Mouse (Mus musculus) CH12.LX (cell line): ENCODE measurements around the gene Dexi. TPM values are rescaled to one million over a fixed set of nuclear protein-coding genes. Genes with fewer than 3 reads are reported as not detected.

Source experiments
- DNase-seq: peaks from one replicate; pipeline ENCODE4 v3.0.0-alpha.2; 2013; ENCODE audit errors: extremely low read depth
- H3K27ac ChIP-seq: 2 replicates; pipeline ENCODE4 v1.5.1; 2012; ENCODE audit warnings: low read depth, mild to moderate bottlenecking, control low read depth, moderate library complexity; ENCODE audit not compliant: insufficient read depth
- H3K27me3 ChIP-seq: replicated peaks from 2 replicates; pipeline ENCODE3; 2012; ENCODE audit warnings: inconsistent platforms
- H3K36me3 ChIP-seq, 2 experiments: replicated peaks in 1 of 2; 2 replicates each; pipeline versions ENCODE3 to v1.6.1; 2012; ENCODE audit warnings: inconsistent platforms in 1 of 2, low read length in 1 of 2, mild to moderate bottlenecking in 1 of 2, mixed read lengths in 1 of 2, moderate library complexity in 1 of 2; ENCODE audit not compliant: control insufficient read depth in 1 of 2, insufficient read depth in 1 of 2
- H3K4me1 ChIP-seq, 2 experiments: 2 replicates each; pipeline ENCODE4 v1.6.1; 2012; ENCODE audit warnings: inconsistent platforms in 1 of 2, moderate library complexity in 1 of 2; ENCODE audit not compliant: insufficient read depth in 2 of 2, control insufficient read depth in 1 of 2
- H3K4me2 ChIP-seq: 2 replicates; pipeline ENCODE4 v1.6.1; 2012; ENCODE audit warnings: low read depth, mild to moderate bottlenecking, control low read depth; ENCODE audit not compliant: poor library complexity, insufficient read depth, severe bottlenecking
- H3K4me3 ChIP-seq, 3 experiments: fragments of 150-350 bp in 1 of 3; sonication (generic) in 1 of 3; replicated peaks in 1 of 3; 2 replicates each; pipeline versions ENCODE3 to v1.5.1; 2011 to 2012; ENCODE audit warnings: low read depth in 2 of 3, low read length in 2 of 3, mild to moderate bottlenecking in 2 of 3, moderate library complexity in 2 of 3, control low read depth in 1 of 3, improper control_type of control experiment in 1 of 3, inconsistent platforms in 1 of 3, mixed read lengths in 1 of 3; ENCODE audit not compliant: poor library complexity in 1 of 3
- H3K79me2 ChIP-seq: replicated peaks from 2 replicates; pipeline ENCODE4 v1.6.1; 2012; ENCODE audit warnings: mild to moderate bottlenecking, moderate library complexity; ENCODE audit not compliant: control insufficient read depth, poor library complexity, insufficient read depth, severe bottlenecking; ENCODE audit errors: extremely low read depth
- H3K9ac ChIP-seq: 2 replicates; pipeline ENCODE4 v1.6.1; 2012; ENCODE audit warnings: low read depth, mild to moderate bottlenecking, control low read depth, moderate library complexity; ENCODE audit not compliant: insufficient read depth
- H3K9me3 ChIP-seq: replicated peaks from 2 replicates; pipeline ENCODE3; 2012; ENCODE audit warnings: low read length, inconsistent platforms, mixed read lengths
- BHLHE40 ChIP-seq: IDR thresholded peaks from 2 replicates; pipeline ENCODE4 v1.6.1; 2011; ENCODE audit warnings: mild to moderate bottlenecking, low read depth, low read length, improper control_type of control experiment
- CHD1 ChIP-seq: IDR thresholded peaks from 2 replicates; pipeline ENCODE4 v1.6.1; 2012; ENCODE audit warnings: low read depth, low read length, improper control_type of control experiment, inconsistent platforms
- CTCF ChIP-seq, 2 experiments: IDR thresholded peaks in 1 of 2; conservative IDR thresholded peaks in 1 of 2; 2 replicates each; pipeline ENCODE4 v1.5.1; 2011 to 2012; ENCODE audit warnings: low read depth in 2 of 2, low read length in 2 of 2, improper control_type of control experiment in 1 of 2, inconsistent platforms in 1 of 2, mild to moderate bottlenecking in 1 of 2, moderate library complexity in 1 of 2
- EP300 ChIP-seq: IDR thresholded peaks from 2 replicates; pipeline ENCODE4 v1.6.1; 2011; ENCODE audit warnings: low read length, improper control_type of control experiment
- ETS1 ChIP-seq: conservative IDR thresholded peaks from 2 replicates; pipeline ENCODE4 v1.6.1; 2012; ENCODE audit warnings: low read depth, mild to moderate bottlenecking, inconsistent platforms, low read length, improper control_type of control experiment, moderate library complexity
- GABPA ChIP-seq: IDR thresholded peaks from 2 replicates; pipeline ENCODE4 v1.6.1; 2012; ENCODE audit warnings: low read depth, low read length, improper control_type of control experiment, inconsistent platforms; ENCODE audit not compliant: insufficient replicate concordance
- HCFC1 ChIP-seq: IDR thresholded peaks from 2 replicates; pipeline ENCODE4 v1.6.1; 2012; ENCODE audit warnings: low read depth, mild to moderate bottlenecking, inconsistent platforms, low read length, improper control_type of control experiment
- MAFK ChIP-seq: IDR thresholded peaks from 2 replicates; pipeline ENCODE4 v1.6.1; 2011; ENCODE audit warnings: low read length, improper control_type of control experiment; ENCODE audit not compliant: insufficient replicate concordance
- MAX ChIP-seq: IDR thresholded peaks from 2 replicates; pipeline ENCODE4 v1.6.1; 2011; ENCODE audit warnings: low read length, improper control_type of control experiment
- MAZ ChIP-seq: IDR thresholded peaks from 2 replicates; pipeline ENCODE4 v1.6.1; 2012; ENCODE audit warnings: low read depth, mild to moderate bottlenecking, inconsistent platforms, low read length, improper control_type of control experiment, moderate library complexity
- MXI1 ChIP-seq: IDR thresholded peaks from 2 replicates; pipeline ENCODE4 v1.6.1; 2011; ENCODE audit warnings: mild to moderate bottlenecking, low read depth, low read length, improper control_type of control experiment
- NELFE ChIP-seq: IDR thresholded peaks from 2 replicates; pipeline ENCODE4 v1.6.1; 2011; ENCODE audit warnings: low read depth, low read length, improper control_type of control experiment
- PAX5 ChIP-seq: IDR thresholded peaks from 2 replicates; pipeline ENCODE4 v1.6.1; 2012; ENCODE audit warnings: low read length, inconsistent platforms, mixed read lengths
- POLR2A ChIP-seq: IDR thresholded peaks from 2 replicates; pipeline ENCODE4 v1.6.1; 2011; ENCODE audit warnings: low read depth, mild to moderate bottlenecking, improper control_type of control experiment, low read length
- RAD21 ChIP-seq: IDR thresholded peaks from 2 replicates; pipeline ENCODE4 v1.6.1; 2011; ENCODE audit warnings: low read depth, mild to moderate bottlenecking, low read length, improper control_type of control experiment, moderate library complexity
- RCOR1 ChIP-seq: conservative IDR thresholded peaks from 2 replicates; pipeline ENCODE4 v1.6.1; 2012; ENCODE audit warnings: low read depth, mild to moderate bottlenecking, inconsistent platforms, low read length, improper control_type of control experiment
- SIN3A ChIP-seq: IDR thresholded peaks from 2 replicates; pipeline ENCODE4 v1.6.1; 2012; ENCODE audit warnings: low read length, improper control_type of control experiment, inconsistent platforms
- SMC3 ChIP-seq: IDR thresholded peaks from 2 replicates; pipeline ENCODE4 v1.6.1; 2011; ENCODE audit warnings: low read depth, low read length, improper control_type of control experiment
- TBP ChIP-seq: conservative IDR thresholded peaks from 2 replicates; pipeline ENCODE4 v1.6.1; 2011; ENCODE audit warnings: low read depth, low read length, improper control_type of control experiment
- UBTF ChIP-seq: IDR thresholded peaks from 2 replicates; pipeline ENCODE4 v1.6.1; 2012; ENCODE audit warnings: low read depth, mild to moderate bottlenecking, inconsistent platforms, low read length, improper control_type of control experiment, moderate library complexity
- USF1 ChIP-seq: IDR thresholded peaks from 2 replicates; pipeline ENCODE4 v1.6.1; 2014; ENCODE audit warnings: low read depth, mild to moderate bottlenecking, inconsistent platforms, low read length, improper control_type of control experiment
- USF2 ChIP-seq: conservative IDR thresholded peaks from 2 replicates; pipeline ENCODE4 v1.6.1; 2011; ENCODE audit warnings: low read depth, low read length, improper control_type of control experiment
- ZMIZ1 ChIP-seq: IDR thresholded peaks from 2 replicates; pipeline ENCODE4 v1.6.1; 2012; ENCODE audit warnings: low read depth, mild to moderate bottlenecking, inconsistent platforms, low read length, improper control_type of control experiment
- ZNF384 ChIP-seq: IDR thresholded peaks from 2 replicates; pipeline ENCODE4 v1.6.1; 2012; ENCODE audit warnings: low read depth, low read length, improper control_type of control experiment, inconsistent platforms
- dilution Hi-C: fragments of 300-500 bp; cut with MboI; formaldehyde crosslinking; loops from 2 replicates; pipeline ENCODE4 v1.14.3; 2020; ENCODE audit warnings: low sequenced_read_pairs; ENCODE audit not compliant: extremely low pct_unique_long_range_greater_than_20kb, extremely low pct_ligation_motif_present
- in situ Hi-C: fragments of 300-500 bp; cut with MboI; formaldehyde crosslinking; loops from 3 replicates; pipeline ENCODE4 v1.14.3; 2019; ENCODE audit warnings: low sequenced_read_pairs, low pct_ligation_motif_present, low pct_unique_long_range_greater_than_20kb, mixed read lengths
- polyA plus RNA-seq: library from polyadenylated mRNA; unstranded; fragments of >175 nt; gene quantifications from 2 replicates; pipeline ENCODE4 v1.2.1, GENCODE M21; 2012; ENCODE audit warnings: low read depth; ENCODE audit not compliant: insufficient read length
- total RNA-seq, 2 experiments: library from RNA; depleted of rRNA; stranded (reverse); fragments of 300-350 nt in 1 of 2; fragments of >200 nt in 1 of 2; gene quantifications; 2 replicates each; pipeline ENCODE4 v1.2.3; 2012 to 2014

The Dexi gene
- total and polyA plus RNA-seq, 3 experiments: 11.3 to 19.6 (median 14.1) TPM

GRCm38 (mm10) chr16:10465011-10465681 lies 77.7 kb downstream of the Dexi start:
- no peaks in the 10 kb centered on the region for H3K27me3 ChIP-seq
- H3K4me3 ChIP-seq: no peak overlapping the region
- no peak overlapping the region for H3K9ac ChIP-seq
- peak; percentile 81 for TF ChIP-seq USF1
- TF ChIP-seq ZNF384: no peak
- TF ChIP-seq MAX: peak; percentile 80
- peak; percentile 67 for TF ChIP-seq USF2
- TF ChIP-seq BHLHE40: peak; percentile 75
- 0 out of 2 replicates have a peak, but pooled peaks have one; percentile 9 for TF ChIP-seq ETS1
- TF ChIP-seq RAD21: no peak
- no peak for TF ChIP-seq MAZ
- no peaks in the 10 kb centered on the region for H3K36me3 ChIP-seq
- H3K79me2 ChIP-seq: no peaks in the 10 kb centered on the region
- H3K27ac ChIP-seq: no peak overlapping the region
- no peak overlapping the region for H3K4me2 ChIP-seq
- H3K4me1 ChIP-seq: peaks cover 7 to 43% of the 10 kb centered on the region in 2 experiments
- H3K9me3 ChIP-seq: no peaks in the 10 kb centered on the region
- DNase-seq: no peak
- in situ Hi-C loops (no loop called here), dilution Hi-C loops (no loop called here)

GRCm38 (mm10) chr16:10461178-10461577 lies 81.7 kb downstream of the Dexi start:
- no peaks in the 10 kb centered on the region for H3K27me3 ChIP-seq
- H3K27ac ChIP-seq: no peak overlapping the region
- peaks cover 7 to 31% of the 10 kb centered on the region in 2 experiments for H3K4me1 ChIP-seq
- no peak overlapping the region for H3K4me3 ChIP-seq
- no peak overlapping the region for H3K9ac ChIP-seq
- dilution Hi-C loops: no loop called here
- no peaks in the 10 kb centered on the region for H3K79me2 ChIP-seq
- H3K36me3 ChIP-seq: no peaks in the 10 kb centered on the region
- H3K4me2 ChIP-seq: no peak overlapping the region
- TF ChIP-seq MXI1: no peak
- TF ChIP-seq ZNF384: no peak
- DNase-seq: no peak
- no peaks in the 10 kb centered on the region for H3K9me3 ChIP-seq
- in situ Hi-C loops: no loop called here

- Histone ChIP-seq H3K4me2 (no peak overlapping the region), H3K27ac (no peak overlapping the region), H3K9ac (no peak overlapping the region), H3K4me1 (peaks cover 3 to 31% of the 10 kb centered on the region in 2 experiments; a peak in 3 of 4 replicates), H3K9me3 (no peaks in the 10 kb centered on the region), H3K79me2 (no peaks in the 10 kb centered on the region), H3K4me3 (no peak overlapping the region), H3K27me3 (no peaks in the 10 kb centered on the region), H3K36me3 (no peaks in the 10 kb centered on the region)
- DNase-seq: no peak
- in situ Hi-C loops (no loop called here), dilution Hi-C loops (no loop called here)
- TF ChIP-seq GABPA (no peak), EP300 (no peak), MAZ (no peak), ZMIZ1 (no peak), POLR2A (no peak), BHLHE40 (no peak), RCOR1 (no peak), USF1 (no peak; the same call in 1 of the 2 replicates), PAX5 (no peak), UBTF (no peak), HCFC1 (no peak), CHD1 (no peak), MAX (no peak), MAFK (no peak), NELFE (no peak), SMC3 (no peak), TBP (no peak), SIN3A (no peak), CTCF (conservative IDR thresholded peaks at IDR 0.05 in 1 of 2, IDR thresholded peaks at IDR 0.05 in 1 of 2; ENCODE audit: low read depth in 2 of 2, low read length in 2 of 2) (no peak)
These were observed 82.7 kb downstream of the Dexi start for GRCm38 (mm10) chr16:10460188-10460587.
